Mouse (Mus musculus): Measurements from ENCODE around the gene Wdr74. TPM values are rescaled to one million over a fixed set of nuclear protein-coding genes. Genes with fewer than 3 reads are reported as not detected.

The Wdr74 gene
- polyA plus RNA-seq, 1 experiment from 2014 or later, result 77.3 TPM

DNA sequence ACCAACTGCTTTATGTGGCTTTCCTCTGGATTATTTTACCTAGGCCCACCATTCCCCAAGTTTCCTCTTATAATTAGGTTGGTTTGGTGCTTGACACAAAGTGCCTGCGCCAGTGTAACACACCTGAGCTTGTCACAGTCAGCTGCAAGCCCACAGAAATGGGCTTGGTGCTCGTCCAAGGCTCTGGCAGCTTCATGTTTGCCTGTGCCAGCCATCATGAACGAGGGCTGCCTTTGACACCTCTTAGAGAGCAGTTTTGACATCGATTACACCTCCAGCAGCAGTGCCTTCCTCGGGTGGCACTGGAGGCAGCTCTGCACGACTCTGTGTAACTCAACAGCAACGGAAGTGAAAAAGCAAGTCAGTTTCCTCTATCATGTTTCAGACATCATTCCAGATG is 54.5 kb downstream of the Wdr74 start:
- Histone ChIP-seq H3K4me2 (replicated peaks) (no peak overlapping the region), H3K4me3 (replicated peaks) (no peak overlapping the region), H3K9ac (no peak overlapping the region), H3K4me1 (replicated peaks) (peaks cover 5% of the 10 kb centered on the region), H3K36me3 (peaks cover 25% of the 10 kb centered on the region), H3K27me3 (replicated peaks) (no peaks in the 10 kb centered on the region), H3K9me3 (no peaks in the 10 kb centered on the region), H3K27ac (no peak overlapping the region)
- WGBS, result 83% methylated on average over 7 of the region's 7 CpGs
- no peak for ATAC-seq

Other genes starting within 250 kb of the Wdr74 start
- 0.05 TPM in 1 of 2 replicates, not detected in the other for gene Slc22a8, start 144.6 kb upstream of the Wdr74 start, polyA plus RNA-seq (2015; fragmentation: Nextera tagmentation; extraction: Ambion mirVana)
- gene Slc22a6, start 117.8 kb upstream of the Wdr74 start, polyA plus RNA-seq (2015; fragmentation: Nextera tagmentation; extraction: Ambion mirVana), result 0.05 TPM in 1 of 2 replicates, not detected in the other
- gene Chrm1, start 72.0 kb upstream of the Wdr74 start, polyA plus RNA-seq (2015; fragmentation: Nextera tagmentation; extraction: Ambion mirVana), result 0.64 and 1.1 TPM in 2 replicates
- gene Slc3a2, start 12.5 kb upstream of the Wdr74 start, polyA plus RNA-seq (2015; fragmentation: Nextera tagmentation; extraction: Ambion mirVana), result 161 and 163 TPM in 2 replicates
- 1.8 TPM in 2 replicates for gene 1700092M07Rik, start 4.9 kb downstream of the Wdr74 start, polyA plus RNA-seq (2015; fragmentation: Nextera tagmentation; extraction: Ambion mirVana)
- gene Stx5a, start 5.6 kb downstream of the Wdr74 start, polyA plus RNA-seq (2015; fragmentation: Nextera tagmentation; extraction: Ambion mirVana), result 119 and 121 TPM in 2 replicates
- 143 and 146 TPM in 2 replicates for gene Nxf1, start 21.2 kb downstream of the Wdr74 start, polyA plus RNA-seq (2015; fragmentation: Nextera tagmentation; extraction: Ambion mirVana)
- 164 and 177 TPM in 2 replicates for gene Tmem223, start 35.2 kb downstream of the Wdr74 start, polyA plus RNA-seq (2015; fragmentation: Nextera tagmentation; extraction: Ambion mirVana)
- 90.4 and 102 TPM in 2 replicates for gene Tmem179b, start 38.6 kb downstream of the Wdr74 start, polyA plus RNA-seq (2015; fragmentation: Nextera tagmentation; extraction: Ambion mirVana)
- gene Taf6l, start 50.6 kb downstream of the Wdr74 start, polyA plus RNA-seq (2015; fragmentation: Nextera tagmentation; extraction: Ambion mirVana), result 25.2 and 26.9 TPM in 2 replicates
- 137 and 147 TPM in 2 replicates for gene Polr2g, start 62.8 kb downstream of the Wdr74 start, polyA plus RNA-seq (2015; fragmentation: Nextera tagmentation; extraction: Ambion mirVana)
- gene Zbtb3, start 66.7 kb downstream of the Wdr74 start, polyA plus RNA-seq (2015; fragmentation: Nextera tagmentation; extraction: Ambion mirVana), result 4.0 and 4.6 TPM in 2 replicates
- gene Ttc9c, start 83.5 kb downstream of the Wdr74 start, polyA plus RNA-seq (2015; fragmentation: Nextera tagmentation; extraction: Ambion mirVana), result 48.2 and 49.3 TPM in 2 replicates
- gene Hnrnpul2, start 84.2 kb downstream of the Wdr74 start, polyA plus RNA-seq (2015; fragmentation: Nextera tagmentation; extraction: Ambion mirVana), result 5.1 and 5.4 TPM in 2 replicates
- not detected in 2 replicates for gene AC129217.1, start 93.9 kb downstream of the Wdr74 start, polyA plus RNA-seq (2015; fragmentation: Nextera tagmentation; extraction: Ambion mirVana)
- gene Bscl2, start 101.6 kb downstream of the Wdr74 start, polyA plus RNA-seq (2015; fragmentation: Nextera tagmentation; extraction: Ambion mirVana), result 40.6 and 48.3 TPM in 2 replicates
- 16.0 and 17.3 TPM in 2 replicates for gene Gng3, start 103.4 kb downstream of the Wdr74 start, polyA plus RNA-seq (2015; fragmentation: Nextera tagmentation; extraction: Ambion mirVana)
- gene Lrrn4cl, start 114.9 kb downstream of the Wdr74 start, polyA plus RNA-seq (2015; fragmentation: Nextera tagmentation; extraction: Ambion mirVana), result 1.6 and 2.0 TPM in 2 replicates
- 163 and 167 TPM in 2 replicates for gene Ubxn1, start 135.7 kb downstream of the Wdr74 start, polyA plus RNA-seq (2015; fragmentation: Nextera tagmentation; extraction: Ambion mirVana)
- gene Uqcc3, start 145.1 kb downstream of the Wdr74 start, polyA plus RNA-seq (2015; fragmentation: Nextera tagmentation; extraction: Ambion mirVana), result 62.7 and 63.9 TPM in 2 replicates
- 72.5 and 95.3 TPM in 2 replicates for gene Lbhd1, start 147.9 kb downstream of the Wdr74 start, polyA plus RNA-seq (2015; fragmentation: Nextera tagmentation; extraction: Ambion mirVana)
- gene Gm49403, start 148.1 kb downstream of the Wdr74 start, polyA plus RNA-seq (2015; fragmentation: Nextera tagmentation; extraction: Ambion mirVana), result not detected in 2 replicates
- 86.5 and 95.2 TPM in 2 replicates for gene 1810009A15Rik, start 153.0 kb downstream of the Wdr74 start, polyA plus RNA-seq (2015; fragmentation: Nextera tagmentation; extraction: Ambion mirVana)
- not detected in 2 replicates for gene Gm49416, start 153.1 kb downstream of the Wdr74 start, polyA plus RNA-seq (2015; fragmentation: Nextera tagmentation; extraction: Ambion mirVana)
- 40.0 and 41.5 TPM in 2 replicates for gene Ints5, start 157.2 kb downstream of the Wdr74 start, polyA plus RNA-seq (2015; fragmentation: Nextera tagmentation; extraction: Ambion mirVana)
- 92.6 and 93.3 TPM in 2 replicates for gene Ganab, start 162.2 kb downstream of the Wdr74 start, polyA plus RNA-seq (2015; fragmentation: Nextera tagmentation; extraction: Ambion mirVana)
- gene B3gat3, start 184.5 kb downstream of the Wdr74 start, polyA plus RNA-seq (2015; fragmentation: Nextera tagmentation; extraction: Ambion mirVana), result 40.0 and 44.7 TPM in 2 replicates
- 2.7 and 3.3 TPM in 2 replicates for gene Rom1, start 193.5 kb downstream of the Wdr74 start, polyA plus RNA-seq (2015; fragmentation: Nextera tagmentation; extraction: Ambion mirVana)
- 24.2 and 28.4 TPM in 2 replicates for gene Eml3, start 193.7 kb downstream of the Wdr74 start, polyA plus RNA-seq (2015; fragmentation: Nextera tagmentation; extraction: Ambion mirVana)
- 130 and 139 TPM in 2 replicates for gene Mta2, start 206.0 kb downstream of the Wdr74 start, polyA plus RNA-seq (2015; fragmentation: Nextera tagmentation; extraction: Ambion mirVana)
- gene Tut1, start 218.0 kb downstream of the Wdr74 start, polyA plus RNA-seq (2015; fragmentation: Nextera tagmentation; extraction: Ambion mirVana), result 29.7 and 30.4 TPM in 2 replicates
- 436 and 453 TPM in 2 replicates for gene Eef1g, start 231.2 kb downstream of the Wdr74 start, polyA plus RNA-seq (2015; fragmentation: Nextera tagmentation; extraction: Ambion mirVana)

Data from intestine, embryonic 15.5 days (tissue).